Mouse (Mus musculus): ENCODE results near the gene Mis12.

Mis12 gene

GRCm38 (mm10) chr11:71019201-71020068 lies at the start of gene Mis12, which contains the start of gene Derl2:
Gene Mis12, plus strand, starts transcription at chr11:71019611.
Gene Derl2, minus strand, starts transcription at chr11:71019841.
- DNase-seq (ENCODE audit: low spot score in 2 of 2), result peak; percentile 100

GRCm38 (mm10) chr11:70969821-70970559 lies 49.4 kb upstream of the Mis12 start, which contains the start of the genes Nup88 and Rpain:
Gene Nup88, minus strand, starts transcription at chr11:70969973.
Gene Rpain, plus strand, starts transcription at chr11:70970213.
- DNase-seq (ENCODE audit: low spot score in 2 of 2), result peak; percentile 91 to 96

GRCm38 (mm10) chr11:70970560-70971540 lies 48.6 kb upstream of the Mis12 start:
- DNase-seq (ENCODE audit: low spot score in 2 of 2), result no peak

- no peak for DNase-seq (ENCODE audit: low spot score in 2 of 2)
These were observed 46.8 kb upstream of the Mis12 start for GRCm38 (mm10) chr11:70972586-70972985.

- no peak for DNase-seq (ENCODE audit: low spot score in 2 of 2)
These were observed 45.5 kb upstream of the Mis12 start for GRCm38 (mm10) chr11:70973947-70974346.

GRCm38 (mm10) chr11:70975193-70975592 lies 44.2 kb upstream of the Mis12 start:
- DNase-seq (ENCODE audit: low spot score in 2 of 2), result peak in 1 of 2 experiments; percentile 28

- DNase-seq (ENCODE audit: low spot score in 2 of 2), result no peak
These were observed 42.1 kb upstream of the Mis12 start for GRCm38 (mm10) chr11:70977293-70977692.

GRCm38 (mm10) chr11:70980232-70980631 lies 39.2 kb upstream of the Mis12 start:
- no peak for DNase-seq (ENCODE audit: low spot score in 2 of 2)

GRCm38 (mm10) chr11:70980751-70981510 lies 38.5 kb upstream of the Mis12 start:
- no peak for DNase-seq (ENCODE audit: low spot score in 2 of 2)

- DNase-seq (ENCODE audit: low spot score in 2 of 2), result no peak
These were observed 37.4 kb upstream of the Mis12 start for GRCm38 (mm10) chr11:70982030-70982429.

GRCm38 (mm10) chr11:70982557-70983228 lies 36.7 kb upstream of the Mis12 start, which contains the start of gene C1qbp:
Gene C1qbp, minus strand, starts transcription at chr11:70983026.
- DNase-seq (ENCODE audit: low spot score in 2 of 2), result peak; percentile 61 to 93

GRCm38 (mm10) chr11:71001167-71001566 lies 18.2 kb upstream of the Mis12 start:
- DNase-seq (ENCODE audit: low spot score in 2 of 2), result no peak

- no peak for DNase-seq (ENCODE audit: low spot score in 2 of 2)
These were observed 15.6 kb upstream of the Mis12 start for GRCm38 (mm10) chr11:71003611-71004315.

GRCm38 (mm10) chr11:71004316-71004773 lies 15.1 kb upstream of the Mis12 start, which contains the start of gene Dhx33:
Gene Dhx33, minus strand, starts transcription at chr11:71004437.
- DNase-seq (ENCODE audit: low spot score in 2 of 2), result peak; percentile 91 to 98

GRCm38 (mm10) chr11:71005046-71005445 lies 14.4 kb upstream of the Mis12 start:
- DNase-seq (ENCODE audit: low spot score in 2 of 2), result no peak

GRCm38 (mm10) chr11:71007026-71007425 lies 12.4 kb upstream of the Mis12 start:
- DNase-seq (ENCODE audit: low spot score in 2 of 2), result no peak

GRCm38 (mm10) chr11:71007831-71008230 lies 11.6 kb upstream of the Mis12 start:
- DNase-seq (ENCODE audit: low spot score in 2 of 2), result no peak

- no peak for DNase-seq (ENCODE audit: low spot score in 2 of 2)
These were observed 11.1 kb upstream of the Mis12 start for GRCm38 (mm10) chr11:71008321-71008720.

- DNase-seq (ENCODE audit: low spot score in 2 of 2), result no peak
These were observed 6.7 kb upstream of the Mis12 start for GRCm38 (mm10) chr11:71012743-71013142.

Data from left cerebral cortex, adult 9 months (tissue).